Mouse (Mus musculus) kidney, adult 2 months (tissue): Measurements from ENCODE around the gene Lpin2.

Experiments
- CTCF ChIP-seq: fragments of 200-500 bp; conservative IDR thresholded peaks from 2 replicates; pipeline ENCODE4 v1.5.1; 2011; ENCODE audit warnings: low read depth, mild to moderate bottlenecking, control low read depth, low read length, moderate library complexity, mixed read lengths; ENCODE audit not compliant: insufficient read depth, insufficient read length
- POLR2A ChIP-seq: fragments of 200-500 bp; IDR thresholded peaks from one replicate; pipeline ENCODE4 v1.6.1; 2011; ENCODE audit warnings: low read depth, low read length, control low read depth

DNA sequence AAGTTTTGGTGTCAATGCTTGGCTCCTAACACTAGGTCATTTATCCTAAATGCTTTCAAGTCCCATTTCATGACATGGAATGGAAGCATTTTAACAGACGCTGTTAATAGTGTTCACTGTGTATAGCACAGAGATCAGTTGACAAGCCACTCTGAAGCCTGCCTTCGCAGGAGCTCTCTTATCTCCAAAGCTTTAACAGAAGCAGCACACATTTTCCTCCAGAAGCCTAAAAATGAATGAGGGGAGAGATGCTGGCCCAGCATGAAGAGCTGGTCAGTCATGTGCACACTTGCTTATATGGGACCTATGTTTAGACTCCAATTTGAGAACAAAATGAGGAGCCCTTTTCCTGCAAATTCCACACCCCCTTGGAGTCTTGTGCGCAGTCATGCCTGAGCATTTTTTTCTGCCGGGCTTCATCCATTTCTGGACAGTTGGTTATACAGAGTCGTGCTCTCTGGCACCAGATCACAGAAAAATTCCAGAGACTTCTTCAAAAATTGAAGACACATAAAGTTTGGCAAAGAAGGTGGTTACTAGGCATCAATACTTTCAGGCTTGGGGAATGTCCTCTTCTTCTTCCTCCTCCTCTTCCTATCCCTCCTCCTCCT lies 14.1 kb upstream of the Lpin2 start:
- TF ChIP-seq CTCF, result no peak
- TF ChIP-seq POLR2A, result no peak
